Mouse (Mus musculus) limb, embryonic 13.5 days (tissue): ENCODE results near the gene Mertk. TPM values are rescaled to one million over a fixed set of nuclear protein-coding genes. Genes with fewer than 3 reads are reported as not detected.
"Not testable (repeated sequence)": the region's sequence is repeated elsewhere in the genome, so short reads cannot be mapped to it uniquely, and the experiment has no call there.

Source experiments
- ATAC-seq: fragments of 200-750 bp; cut with Nextera tagmentation; 2 replicates; pipeline ENCODE4 v1.8.0; 2017; ENCODE audit warnings: low read depth, moderate number of reproducible peaks, moderate TSS enrichment; ENCODE audit not compliant: low FRiP score
- H3K27ac ChIP-seq: fragments of 300-500 bp; sonication (generic); 2 replicates; pipeline ENCODE4 v1.5.1; 2015; ENCODE audit warnings: inconsistent platforms, mild to moderate bottlenecking, moderate library complexity
- H3K27me3 ChIP-seq: fragments of 300-500 bp; sonication (generic); 2 replicates; pipeline ENCODE4 v1.6.1; 2015; ENCODE audit warnings: mild to moderate bottlenecking, inconsistent platforms
- H3K36me3 ChIP-seq: fragments of 300-500 bp; sonication (generic); 2 replicates; pipeline ENCODE4 v1.6.1; 2015; ENCODE audit warnings: inconsistent platforms, mild to moderate bottlenecking, moderate library complexity
- H3K4me1 ChIP-seq: fragments of 300-500 bp; sonication (generic); 2 replicates; pipeline ENCODE4 v1.6.1; 2015; ENCODE audit warnings: inconsistent platforms
- H3K4me2 ChIP-seq: fragments of 300-500 bp; sonication (generic); replicated peaks from 2 replicates; pipeline ENCODE4 v1.6.1; 2015; ENCODE audit warnings: inconsistent platforms, mild to moderate bottlenecking, moderate library complexity
- H3K4me3 ChIP-seq: fragments of 300-500 bp; sonication (generic); 2 replicates; pipeline ENCODE4 v1.5.1; 2015; ENCODE audit warnings: moderate library complexity, mild to moderate bottlenecking, inconsistent platforms
- H3K9ac ChIP-seq: fragments of 300-500 bp; sonication (generic); 2 replicates; pipeline ENCODE4 v1.6.1; 2015; ENCODE audit warnings: mild to moderate bottlenecking, inconsistent platforms
- H3K9me3 ChIP-seq: fragments of 300-500 bp; sonication (generic); 2 replicates; pipeline ENCODE4 v1.6.1; 2016; ENCODE audit warnings: inconsistent platforms
- WGBS: fragments of 180-500 bp; shearing (Covaris S2); methylation state at CpG from one replicate; pipeline ENCODE4 v1.1.7; 2015; 5-methylcytosine and 5-hydroxymethylcytosine counted together
- polyA plus RNA-seq: library from polyadenylated mRNA; unstranded; fragments of >200 nt; fragmentation: Nextera tagmentation; extraction: Ambion mirVana; gene quantifications from 2 replicates; pipeline ENCODE4 v1.2.1, GENCODE M21; 2015

Gene Mertk
- 13.1 and 15.6 TPM in 2 replicates for polyA plus RNA-seq

GRCm38 (mm10) chr2:128698693-128699181, at the start of gene Mertk:
Gene Mertk (plus strand): TSS chr2:128698956.
- Histone ChIP-seq H3K4me3 (peak within 1 kb of the TSS; percentile 79), H3K4me2 (peak within 1 kb of the TSS; percentile 64), H3K9ac (peak within 1 kb of the TSS; percentile 80), H3K4me1 (peaks cover 15% of the 10 kb centered on the region), H3K36me3 (peaks cover 14% of the 10 kb centered on the region; the same call in 1 of the 2 replicates), H3K27me3 (no peaks in the 10 kb centered on the region), H3K27ac (peak within 1 kb of the TSS; percentile 97), H3K9me3 (no peaks in the 10 kb centered on the region)
- ATAC-seq, result peak; percentile 94
- under 1% methylated on average over 30 of the region's 30 CpGs for WGBS

GRCm38 (mm10) chr2:128680661-128681060, 18.1 kb upstream of the Mertk start:
- Histone ChIP-seq H3K36me3 (peaks cover 78% of the 10 kb centered on the region), H3K4me2 (no peak overlapping the region), H3K9ac (no peak overlapping the region), H3K27ac (no peak overlapping the region), H3K4me3 (no peak overlapping the region), H3K4me1 (peaks cover 3% of the 10 kb centered on the region), H3K9me3 (no peaks in the 10 kb centered on the region), H3K27me3 (no peaks in the 10 kb centered on the region)
- no peak for ATAC-seq
- 77% methylated on average over 4 of the region's 4 CpGs for WGBS

- peak within 1 kb of the TSS; percentile 93 for H3K4me3 ChIP-seq
- under 1% methylated on average over 58 of the region's 58 CpGs for WGBS
- H3K9ac ChIP-seq, result peak within 1 kb of the TSS; percentile 98
- H3K4me2 ChIP-seq, result peak within 1 kb of the TSS; percentile 68
- peak within 1 kb of the TSS; percentile 83 for H3K27ac ChIP-seq
- H3K9me3 ChIP-seq, result no peaks in the 10 kb centered on the region
- H3K4me1 ChIP-seq, result peaks cover 9% of the 10 kb centered on the region
- no peaks in the 10 kb centered on the region for H3K27me3 ChIP-seq
- ATAC-seq, result peak; percentile 97
- peaks cover 26% of the 10 kb centered on the region for H3K36me3 ChIP-seq
Measured at GRCm38 (mm10) chr2:128686921-128687557, 11.7 kb upstream of the Mertk start, which contains the start of gene Anapc1. Gene Anapc1 (minus strand): TSS chr2:128687391.

GRCm38 (mm10) chr2:128687558-128688120, 11.1 kb upstream of the Mertk start:
- peak; percentile 85 for ATAC-seq
- Histone ChIP-seq H3K9ac (peak overlapping the region; percentile 98), H3K27ac (peak overlapping the region; percentile 83), H3K9me3 (no peaks in the 10 kb centered on the region), H3K27me3 (no peaks in the 10 kb centered on the region), H3K36me3 (peaks cover 23% of the 10 kb centered on the region), H3K4me2 (peak overlapping the region; percentile 68), H3K4me1 (peaks cover 11% of the 10 kb centered on the region), H3K4me3 (peak overlapping the region; percentile 93)
- 39% methylated on average over 10 of the region's 10 CpGs for WGBS

GRCm38 (mm10) chr2:128692336-128692735, 6.4 kb upstream of the Mertk start:
- Histone ChIP-seq H3K27me3 (no peaks in the 10 kb centered on the region), H3K36me3 (no peaks in the 10 kb centered on the region), H3K27ac (no peak overlapping the region), H3K9me3 (no peaks in the 10 kb centered on the region), H3K4me3 (no peak overlapping the region), H3K4me1 (peaks cover 3% of the 10 kb centered on the region; the same call in 1 of the 2 replicates), H3K9ac (no peak overlapping the region), H3K4me2 (no peak overlapping the region)
- ATAC-seq, result no peak
- 48% methylated on average over 14 of the region's 14 CpGs for WGBS

GRCm38 (mm10) chr2:128692771-128693170, 6.0 kb upstream of the Mertk start:
- 79% methylated on average over 10 of the region's 10 CpGs for WGBS
- ATAC-seq, result no peak
- Histone ChIP-seq H3K27ac (no peak overlapping the region), H3K9ac (no peak overlapping the region), H3K27me3 (no peaks in the 10 kb centered on the region), H3K9me3 (no peaks in the 10 kb centered on the region), H3K4me2 (no peak overlapping the region), H3K4me1 (peaks cover 7% of the 10 kb centered on the region; the same call in 1 of the 2 replicates), H3K36me3 (no peaks in the 10 kb centered on the region), H3K4me3 (no peak overlapping the region)

GRCm38 (mm10) chr2:128693236-128693635, 5.5 kb upstream of the Mertk start:
- 71% methylated on average over 4 of the region's 4 CpGs for WGBS
- no peaks in the 10 kb centered on the region for H3K36me3 ChIP-seq
- no peak overlapping the region for H3K27ac ChIP-seq
- no peak overlapping the region for H3K4me3 ChIP-seq
- ATAC-seq, result no peak
- peaks cover 8% of the 10 kb centered on the region; the same call in 1 of the 2 replicates for H3K4me1 ChIP-seq
- H3K4me2 ChIP-seq, result no peak overlapping the region
- H3K9me3 ChIP-seq, result no peaks in the 10 kb centered on the region
- H3K9ac ChIP-seq, result no peak overlapping the region
- no peaks in the 10 kb centered on the region for H3K27me3 ChIP-seq

- H3K4me3 ChIP-seq, ATAC-seq, H3K36me3 ChIP-seq, H3K4me2 ChIP-seq, H3K9me3 ChIP-seq, H3K9ac ChIP-seq, H3K4me1 ChIP-seq, H3K27ac ChIP-seq, H3K27me3 ChIP-seq: not testable (repeated sequence)
- WGBS, result 93% methylated on average over 3 of the region's 3 CpGs
Measured at GRCm38 (mm10) chr2:128693828-128694227, 4.9 kb upstream of the Mertk start.

- Histone ChIP-seq H3K9ac (no peak overlapping the region), H3K27ac (no peak overlapping the region), H3K27me3 (no peaks in the 10 kb centered on the region), H3K4me2 (no peak overlapping the region), H3K4me3 (no peak overlapping the region), H3K4me1 (peaks cover 8% of the 10 kb centered on the region; the same call in 1 of the 2 replicates), H3K9me3 (no peaks in the 10 kb centered on the region), H3K36me3 (no peaks in the 10 kb centered on the region)
- ATAC-seq, result no peak
Measured at GRCm38 (mm10) chr2:128694548-128694947, 4.2 kb upstream of the Mertk start.

GRCm38 (mm10) chr2:128696426-128696825, 2.3 kb upstream of the Mertk start:
- WGBS, result 83% methylated on average over 3 of the region's 3 CpGs
- peaks cover 17% of the 10 kb centered on the region for H3K4me1 ChIP-seq
- no peak overlapping the region for H3K4me2 ChIP-seq
- H3K36me3 ChIP-seq, result no peaks in the 10 kb centered on the region
- ATAC-seq, result no peak
- H3K27me3 ChIP-seq, result no peaks in the 10 kb centered on the region
- H3K9me3 ChIP-seq, result no peaks in the 10 kb centered on the region
- H3K4me3 ChIP-seq, result no peak overlapping the region
- no peak overlapping the region for H3K27ac ChIP-seq
- no peak overlapping the region for H3K9ac ChIP-seq

- Histone ChIP-seq H3K27me3 (no peaks in the 10 kb centered on the region), H3K9me3 (no peaks in the 10 kb centered on the region), H3K27ac (no peak overlapping the region; the same call in 1 of the 2 replicates), H3K36me3 (no peaks in the 10 kb centered on the region; the same call in 1 of the 2 replicates), H3K9ac (no peak overlapping the region), H3K4me2 (0 out of 2 replicates have a peak overlapping the region, but pooled peaks have one; percentile 64), H3K4me3 (no peak overlapping the region), H3K4me1 (peaks cover 17% of the 10 kb centered on the region)
- WGBS, result 89% methylated on average over 1 of the region's 1 CpGs
- ATAC-seq, result no peak
Measured at GRCm38 (mm10) chr2:128697047-128697446, 1.7 kb upstream of the Mertk start.

- H3K4me1 ChIP-seq, result peaks cover 16% of the 10 kb centered on the region
- H3K9me3 ChIP-seq, result no peaks in the 10 kb centered on the region
- H3K9ac ChIP-seq, result no peak overlapping the region; the same call in 1 of the 2 replicates
- peaks cover 3% of the 10 kb centered on the region; the same call in 1 of the 2 replicates for H3K36me3 ChIP-seq
- 53% methylated on average over 5 of the region's 5 CpGs for WGBS
- H3K4me2 ChIP-seq, result peak overlapping the region; percentile 64
- peak overlapping the region; percentile 97 for H3K27ac ChIP-seq
- H3K4me3 ChIP-seq, result peak overlapping the region; percentile 79; the same call in 1 of the 2 replicates
- H3K27me3 ChIP-seq, result no peaks in the 10 kb centered on the region
- ATAC-seq, result no peak
Measured at GRCm38 (mm10) chr2:128697566-128697965, 1.2 kb upstream of the Mertk start.
